ENCODE assay signal across 21 mouse cellular contexts in genomic region chr9:108488403-108488802, GRCm38 (mm10). TPM values are rescaled to one million over a fixed set of nuclear protein-coding genes. Genes with fewer than 3 reads are reported as not detected.
DNase-seq lines count a peak whose midpoint lies in the region; TF ChIP-seq lines count a peak whose summit lies in the region.
"Had no signal": no experiment of that assay in that cellular context is flagged by ENCODE, and none has a peak within 500 bp of the region (broad histone marks: within the 10 kb centered on the region; RNA-seq: fewer than 3 reads in every experiment).

No protein-coding gene starts in this region.

- intact Hi-C loops in gastrocnemius, adult 2 months (cut with DNase I): no loop called here
- intact Hi-C loops in gastrocnemius, postnatal 14 days (cut with DNase I; ENCODE audit: low total_unique reads): no loop called here

- H3K36me3 ChIP-seq in E14TG2a.4 (ENCODE audit: insufficient read depth, low read length): peaks cover 55% of the 10 kb centered on the region
- peaks cover 8% of the 10 kb centered on the region for H3K36me3 ChIP-seq in ES-Bruce4 (ENCODE audit: control insufficient read depth, insufficient read depth, low read length, poor library complexity, severe bottlenecking)
- H3K36me3 ChIP-seq in embryonic facial prominence, embryonic 10.5 days (replicated peaks): peaks cover 85% of the 10 kb centered on the region

- H3K27me3 ChIP-seq in E14TG2a.4 (ENCODE audit: insufficient read depth, low read length): no peaks in the 10 kb centered on the region
- no peaks in the 10 kb centered on the region for H3K27me3 ChIP-seq in ES-Bruce4 (ENCODE audit: control insufficient read depth, insufficient read depth, low read length, poor library complexity, severe bottlenecking)
- H3K27me3 ChIP-seq in embryonic facial prominence, embryonic 10.5 days (replicated peaks; ENCODE audit: low read depth, poor library complexity, severe bottlenecking): no peaks in the 10 kb centered on the region
- H3K27me3 ChIP-seq: embryonic facial prominence, embryonic 12.5 days; embryonic facial prominence, embryonic 15.5 days; heart, embryonic 12.5 days; heart, embryonic 15.5 days; hindbrain, embryonic 13.5 days; intestine, embryonic 15.5 days had no signal

- TF ChIP-seq POLR2A in ES-Bruce4 (IDR thresholded peaks at IDR 0.05; ENCODE audit: insufficient read depth, low read length): no peak

- no peak for TF ChIP-seq EP300 in ES-Bruce4 (IDR thresholded peaks at IDR 0.05; ENCODE audit: insufficient read depth, low read depth, low read length)

- H3K27ac ChIP-seq in gastrocnemius, adult 2 months: no peak overlapping the region
- no peak overlapping the region for H3K27ac ChIP-seq in ES-Bruce4 (ENCODE audit: insufficient read depth, low read length)
- H3K27ac ChIP-seq in embryonic facial prominence, embryonic 10.5 days (replicated peaks): no peak overlapping the region
- H3K27ac ChIP-seq: embryonic facial prominence, embryonic 12.5 days; embryonic facial prominence, embryonic 15.5 days; heart, adult 2 months; heart, embryonic 15.5 days; hindbrain, embryonic 13.5 days; intestine, embryonic 15.5 days had no signal

- no peak overlapping the region for H3K9ac ChIP-seq in ES-Bruce4 (ENCODE audit: low read depth, poor library complexity, severe bottlenecking)
- H3K9ac ChIP-seq: embryonic facial prominence, embryonic 12.5 days; embryonic facial prominence, embryonic 15.5 days; heart, embryonic 12.5 days; heart, embryonic 15.5 days; hindbrain, embryonic 13.5 days; intestine, embryonic 15.5 days had no signal

- 95% methylated on average over 17 of the region's 17 CpGs for WGBS in embryonic facial prominence, embryonic 10.5 days

- H3K4me3 ChIP-seq in gastrocnemius, adult 2 months: no peak overlapping the region
- H3K4me3 ChIP-seq in E14TG2a.4 (replicated peaks; ENCODE audit: low read length): peak overlapping the region; percentile 96
- H3K4me3 ChIP-seq in ES-Bruce4 (ENCODE audit: low read depth, low read length): peak overlapping the region; percentile 23
- 0 out of 2 replicates have a peak overlapping the region, but pooled peaks have one; percentile 76 for H3K4me3 ChIP-seq in embryonic facial prominence, embryonic 10.5 days
- H3K4me3 ChIP-seq: embryonic facial prominence, embryonic 12.5 days; embryonic facial prominence, embryonic 15.5 days; heart, adult 2 months; heart, embryonic 12.5 days; heart, embryonic 15.5 days; hindbrain, embryonic 13.5 days; intestine, embryonic 15.5 days had no signal

- peak; percentile 14 for DNase-seq in gastrocnemius, adult 2 months
- DNase-seq in gastrocnemius, postnatal 14 days: no peak
- no peak for DNase-seq in embryonic facial prominence, embryonic 10.5 days (ENCODE audit: low spot score)
- no peak for DNase-seq in heart, adult 8-10 months (ENCODE audit: low spot score)
- DNase-seq: adrenal gland, adult 8-10 months; cerebellum, adult 18-20 months; cerebellum, adult 9-10 months; gastrocnemius, postnatal 25 days; heart, adult 2 months; heart, postnatal 10 days; heart, postnatal 36 days; kidney, adult 8-10 months had no signal

- H3K4me1 ChIP-seq in E14TG2a.4 (replicated peaks; ENCODE audit: low read depth, low read length) (peaks cover 68% of the 10 kb centered on the region), ES-Bruce4 (ENCODE audit: control insufficient read depth, insufficient read depth, low read length) (no peaks in the 10 kb centered on the region)
- H3K4me1 ChIP-seq in embryonic facial prominence, embryonic 10.5 days: peaks cover 25% of the 10 kb centered on the region

- no peak for TF ChIP-seq CTCF in gastrocnemius, adult 2 months (IDR thresholded peaks at IDR 0.05)
- TF ChIP-seq CTCF in E14TG2a.4 (conservative IDR thresholded peaks at IDR 0.05; ENCODE audit: low read length): no peak
- no peak for TF ChIP-seq CTCF in ES-Bruce4 (IDR thresholded peaks at IDR 0.05; ENCODE audit: low read depth, low read length)

- no peaks in the 10 kb centered on the region for H3K9me3 ChIP-seq in E14TG2a.4 (ENCODE audit: low read length)
- no peaks in the 10 kb centered on the region for H3K9me3 ChIP-seq in ES-Bruce4 (replicated peaks; ENCODE audit: control insufficient read depth, insufficient read depth, low read length, poor library complexity, severe bottlenecking)
- no peaks in the 10 kb centered on the region for H3K9me3 ChIP-seq in embryonic facial prominence, embryonic 10.5 days
- H3K9me3 ChIP-seq: embryonic facial prominence, embryonic 12.5 days; embryonic facial prominence, embryonic 15.5 days; heart, embryonic 12.5 days; heart, embryonic 15.5 days; hindbrain, embryonic 10.5 days; hindbrain, embryonic 13.5 days; intestine, embryonic 15.5 days had no signal

RNA-seq across cellular contexts. Expression of gene Usp19, which starts 2.0 kb away (rescaled TPM):
- total RNA-seq in gastrocnemius, adult 2 months (2021): 100 to 1,000 TPM; 124 TPM
- total RNA-seq in gastrocnemius, postnatal 14 days (2021): 10 to 100 TPM; 85.9 to 92.0 TPM
- polyA plus RNA-seq in ES-Bruce4 (2011; ENCODE audit: insufficient read depth, insufficient read length, low read depth, missing spikeins): 86.0 and 90.9 TPM in 2 replicates
- 84.7 and 93.7 TPM in 2 replicates for polyA plus RNA-seq in embryonic facial prominence, embryonic 10.5 days (2016; fragmentation: Nextera tagmentation; extraction: Ambion mirVana)
- 100 to 1,000 TPM in 3 of 4 experiments, 10 to 100 TPM in 1; 92.9 to 109 (median 102) TPM for total RNA-seq in heart, adult 8-10 months (2022)

RNA-seq across cellular contexts. Expression of gene Lamb2, which starts 8.9 kb away (rescaled TPM):
- total RNA-seq in gastrocnemius, adult 2 months (2021): 100 to 1,000 TPM; 104 to 171 TPM
- 100 to 1,000 TPM; 118 to 125 TPM for total RNA-seq in gastrocnemius, postnatal 14 days (2021)
- polyA plus RNA-seq in ES-Bruce4 (2011; ENCODE audit: insufficient read depth, insufficient read length, low read depth, missing spikeins): 27.4 and 39.0 TPM in 2 replicates
- polyA plus RNA-seq in embryonic facial prominence, embryonic 10.5 days (2016; fragmentation: Nextera tagmentation; extraction: Ambion mirVana): 33.2 and 33.5 TPM in 2 replicates
- 100 to 1,000 TPM; 342 to 366 (median 351) TPM for total RNA-seq in heart, adult 8-10 months (2022)

RNA-seq across cellular contexts. Expression of gene Qars, which starts 19.1 kb away (rescaled TPM):
- total RNA-seq in gastrocnemius, adult 2 months (2021): 10 to 100 TPM; 75.4 to 80.6 TPM
- 10 to 100 TPM; 65.9 to 72.6 TPM for total RNA-seq in gastrocnemius, postnatal 14 days (2021)
- polyA plus RNA-seq in ES-Bruce4 (2011; ENCODE audit: insufficient read depth, insufficient read length, low read depth, missing spikeins): 348 and 395 TPM in 2 replicates
- 118 and 119 TPM in 2 replicates for polyA plus RNA-seq in embryonic facial prominence, embryonic 10.5 days (2016; fragmentation: Nextera tagmentation; extraction: Ambion mirVana)
- total RNA-seq in heart, adult 8-10 months (2022): 10 to 100 TPM; 76.7 to 84.2 (median 80.1) TPM

RNA-seq across cellular contexts. Expression of gene Klhdc8b, which starts 27.0 kb away (rescaled TPM):
- 1 to 10 TPM; 1.7 to 2.5 TPM for total RNA-seq in gastrocnemius, adult 2 months (2021)
- total RNA-seq in gastrocnemius, postnatal 14 days (2021): 1 to 10 TPM; 4.1 to 4.6 TPM
- 5.8 and 6.4 TPM in 2 replicates for polyA plus RNA-seq in ES-Bruce4 (2011; ENCODE audit: insufficient read depth, insufficient read length, low read depth, missing spikeins)
- polyA plus RNA-seq in embryonic facial prominence, embryonic 10.5 days (2016; fragmentation: Nextera tagmentation; extraction: Ambion mirVana): 21.6 and 24.2 TPM in 2 replicates
- total RNA-seq in heart, adult 8-10 months (2022): 1 to 10 TPM; 3.9 to 6.7 (median 5.8) TPM

RNA-seq across cellular contexts. Expression of gene Ccdc71, which starts 28.1 kb away (rescaled TPM):
- 10 to 100 TPM; 15.0 to 17.7 TPM for total RNA-seq in gastrocnemius, adult 2 months (2021)
- total RNA-seq in gastrocnemius, postnatal 14 days (2021): 10 to 100 TPM; 15.6 to 17.5 TPM
- 26.4 and 31.6 TPM in 2 replicates for polyA plus RNA-seq in ES-Bruce4 (2011; ENCODE audit: insufficient read depth, insufficient read length, low read depth, missing spikeins)
- polyA plus RNA-seq in embryonic facial prominence, embryonic 10.5 days (2016; fragmentation: Nextera tagmentation; extraction: Ambion mirVana): 56.6 and 57.5 TPM in 2 replicates
- 10 to 100 TPM; 21.3 to 28.3 (median 26.7) TPM for total RNA-seq in heart, adult 8-10 months (2022)
